Comparison of ENCODE assay signal across 8 mouse cellular contexts in the genomic region with DNA sequence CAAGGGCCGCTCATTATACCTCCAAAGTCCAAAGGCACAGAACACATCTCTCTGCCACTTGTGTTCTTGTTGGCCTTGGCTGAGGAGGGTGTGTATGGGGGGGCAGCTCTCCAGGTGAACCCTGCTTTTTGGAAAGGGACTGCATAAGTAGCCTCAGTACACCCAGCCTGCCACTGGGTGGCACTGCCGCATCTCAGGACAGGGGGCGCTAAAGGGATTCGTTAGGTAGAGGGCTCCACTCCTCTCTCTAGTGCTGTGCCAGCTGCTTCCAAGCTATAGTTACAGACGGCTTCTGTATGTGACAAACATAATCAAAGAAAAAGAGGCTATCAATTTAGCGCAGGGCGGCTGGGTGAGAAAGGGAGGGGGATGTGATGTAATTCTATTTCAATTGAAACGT. TPM values are rescaled to one million over a fixed set of nuclear protein-coding genes. Genes with fewer than 3 reads are reported as not detected.
A peak's percentile ranks its signal among the peaks of the same experiment; 100 is the strongest.
DNase-seq lines count a peak whose midpoint lies in the region; ATAC-seq and TF ChIP-seq lines count a peak whose summit lies in the region.

No protein-coding gene starts in this region.

- peak; percentile 72 for ATAC-seq in embryonic facial prominence, embryonic 14.5 days (ENCODE audit: low read depth)
- ATAC-seq in limb, embryonic 12.5 days (ENCODE audit: insufficient number of reproducible peaks, insufficient read depth, low FRiP score, low TSS enrichment, low read depth), result peak; percentile 49
- ATAC-seq in midbrain, embryonic 16.5 days, result peak; percentile 63

- peaks cover 25% of the 10 kb centered on the region for H3K27me3 ChIP-seq in embryonic facial prominence, embryonic 14.5 days (replicated peaks; ENCODE audit: control insufficient read depth, insufficient read depth, low read length)
- peaks cover 43% of the 10 kb centered on the region for H3K27me3 ChIP-seq in limb, embryonic 12.5 days
- peaks cover 12% of the 10 kb centered on the region; the same call in 1 of the 2 replicates for H3K27me3 ChIP-seq in midbrain, embryonic 16.5 days (ENCODE audit: control insufficient read depth, insufficient read depth, low read depth, low read length)
- H3K27me3 ChIP-seq in spleen, adult 2 months (ENCODE audit: control insufficient read depth, insufficient read depth, low read length), result no peaks in the 10 kb centered on the region

- WGBS in embryonic facial prominence, embryonic 14.5 days, result 2% methylated on average over 8 of the region's 8 CpGs
- WGBS in limb, embryonic 12.5 days, result 2% methylated on average over 8 of the region's 8 CpGs
- WGBS in midbrain, embryonic 16.5 days, result 2% methylated on average over 8 of the region's 8 CpGs
- 6% methylated on average over 8 of the region's 8 CpGs for WGBS in spleen, adult 2 months

- peak; percentile 82 for DNase-seq in 416B (ENCODE audit: low read depth)
- DNase-seq in adrenal gland, postnatal 36 days, result peak; percentile 89 to 90
- peak; percentile 93 for DNase-seq in embryonic facial prominence, embryonic 14.5 days (ENCODE audit: low spot score)
- DNase-seq in heart, adult 8-10 months (ENCODE audit: low spot score), result peak; percentile 75
- DNase-seq in kidney, adult 8-10 months, result peak; percentile 80 to 85
- peak; percentile 50 to 77 for DNase-seq in spleen, adult 2 months (ENCODE audit: low read depth in 1 of 2, low spot score in 2 of 2)

- H3K27ac ChIP-seq in embryonic facial prominence, embryonic 14.5 days (replicated peaks; ENCODE audit: low read depth, low read length), result no peak overlapping the region
- H3K27ac ChIP-seq in limb, embryonic 12.5 days, result no peak overlapping the region
- H3K27ac ChIP-seq in midbrain, embryonic 16.5 days (ENCODE audit: low read length), result no peak overlapping the region
- H3K27ac ChIP-seq in spleen, adult 2 months (ENCODE audit: insufficient read depth, low read length), result no peak overlapping the region

- peak; percentile 98 for TF ChIP-seq CTCF in spleen, adult 2 months (IDR thresholded peaks at IDR 0.05; ENCODE audit: extremely low read depth, insufficient read depth, insufficient read length, insufficient replicate concordance)

- H3K4me2 ChIP-seq in embryonic facial prominence, embryonic 14.5 days (ENCODE audit: low read depth, low read length), result no peak overlapping the region
- no peak overlapping the region for H3K4me2 ChIP-seq in limb, embryonic 12.5 days
- no peak overlapping the region for H3K4me2 ChIP-seq in midbrain, embryonic 16.5 days (ENCODE audit: low read length)

- no peaks in the 10 kb centered on the region for H3K9me3 ChIP-seq in embryonic facial prominence, embryonic 14.5 days (ENCODE audit: control insufficient read depth, low read length)
- H3K9me3 ChIP-seq in limb, embryonic 12.5 days, result no peaks in the 10 kb centered on the region
- H3K9me3 ChIP-seq in midbrain, embryonic 16.5 days (replicated peaks; ENCODE audit: control insufficient read depth, low read length, poor library complexity, severe bottlenecking), result no peaks in the 10 kb centered on the region

- no peaks in the 10 kb centered on the region for H3K4me1 ChIP-seq in embryonic facial prominence, embryonic 14.5 days (ENCODE audit: control insufficient read depth, insufficient read depth, low read length)
- peaks cover 6% of the 10 kb centered on the region for H3K4me1 ChIP-seq in limb, embryonic 12.5 days (replicated peaks)
- peaks cover 2% of the 10 kb centered on the region; the same call in 1 of the 2 replicates for H3K4me1 ChIP-seq in midbrain, embryonic 16.5 days (ENCODE audit: control insufficient read depth, insufficient read depth, low read length)
- no peaks in the 10 kb centered on the region for H3K4me1 ChIP-seq in spleen, adult 2 months (ENCODE audit: control insufficient read depth, insufficient read depth, insufficient read length)

- no peak overlapping the region for H3K4me3 ChIP-seq in embryonic facial prominence, embryonic 14.5 days (ENCODE audit: low read depth, low read length)
- H3K4me3 ChIP-seq in limb, embryonic 12.5 days (replicated peaks), result no peak overlapping the region
- no peak overlapping the region for H3K4me3 ChIP-seq in midbrain, embryonic 16.5 days (ENCODE audit: low read depth, low read length)
- no peak overlapping the region for H3K4me3 ChIP-seq in spleen, adult 2 months (ENCODE audit: extremely low read depth, insufficient read depth, insufficient read length)

- no peaks in the 10 kb centered on the region for H3K36me3 ChIP-seq in embryonic facial prominence, embryonic 14.5 days (ENCODE audit: control insufficient read depth, insufficient read depth, low read length)
- no peaks in the 10 kb centered on the region for H3K36me3 ChIP-seq in limb, embryonic 12.5 days
- H3K36me3 ChIP-seq in midbrain, embryonic 16.5 days (ENCODE audit: control insufficient read depth, insufficient read depth, low read length), result no peaks in the 10 kb centered on the region
- no peaks in the 10 kb centered on the region for H3K36me3 ChIP-seq in spleen, adult 2 months (ENCODE audit: control insufficient read depth, insufficient read depth, low read length)

- no peak overlapping the region for H3K9ac ChIP-seq in embryonic facial prominence, embryonic 14.5 days (ENCODE audit: low read depth, low read length)
- H3K9ac ChIP-seq in limb, embryonic 12.5 days (replicated peaks), result no peak overlapping the region
- no peak overlapping the region for H3K9ac ChIP-seq in midbrain, embryonic 16.5 days (ENCODE audit: low read depth, low read length)

- no peak for TF ChIP-seq POLR2A in spleen, adult 2 months (IDR thresholded peaks at IDR 0.05; ENCODE audit: low read depth, low read length)

RNA-seq across cellular contexts. Expression of a gene that starts 16.9 kb away (rescaled TPM):
- total RNA-seq in adrenal gland, postnatal 36 days (2021), result not detected
- 0.77 and 1.00 TPM in 2 replicates for polyA plus RNA-seq in embryonic facial prominence, embryonic 14.5 days (2014; fragmentation: Nextera tagmentation; extraction: Ambion mirVana)
- total RNA-seq in heart, adult 8-10 months (2022), result 1 to 10 TPM; 1.7 to 2.5 (median 2.4) TPM
- polyA plus RNA-seq in limb, embryonic 12.5 days (2016; fragmentation: Nextera tagmentation; extraction: Ambion mirVana), result 0.10 TPM in 1 of 2 replicates, not detected in the other
- polyA plus RNA-seq in midbrain, embryonic 16.5 days (2015; fragmentation: Nextera tagmentation; extraction: Ambion mirVana), result not detected in 2 replicates
- not detected in 2 replicates for polyA plus RNA-seq in spleen, adult 2 months (2012; rRNA removed)

RNA-seq across cellular contexts. Expression of a gene that starts 28.3 kb away (rescaled TPM):
- 1 to 10 TPM in 1 of 2 experiments, under 1 TPM in 1; 0.46 to 1.1 TPM for total RNA-seq in adrenal gland, postnatal 36 days (2021)
- 58.3 and 86.4 TPM in 2 replicates for polyA plus RNA-seq in embryonic facial prominence, embryonic 14.5 days (2014; fragmentation: Nextera tagmentation; extraction: Ambion mirVana)
- 1,000 to 10,000 TPM; 1,077 to 1,246 (median 1,126) TPM for total RNA-seq in heart, adult 8-10 months (2022)
- 1.9 and 3.3 TPM in 2 replicates for polyA plus RNA-seq in limb, embryonic 12.5 days (2016; fragmentation: Nextera tagmentation; extraction: Ambion mirVana)
- polyA plus RNA-seq in midbrain, embryonic 16.5 days (2015; fragmentation: Nextera tagmentation; extraction: Ambion mirVana), result 0.71 and 0.99 TPM in 2 replicates
- 0.74 and 0.86 TPM in 2 replicates for polyA plus RNA-seq in spleen, adult 2 months (2012; rRNA removed)

RNA-seq across cellular contexts. Expression of a gene that starts 56.9 kb away (rescaled TPM):
- total RNA-seq in adrenal gland, postnatal 36 days (2021), result 10 to 100 TPM; 81.7 to 88.7 TPM
- 26.9 and 27.4 TPM in 2 replicates for polyA plus RNA-seq in embryonic facial prominence, embryonic 14.5 days (2014; fragmentation: Nextera tagmentation; extraction: Ambion mirVana)
- total RNA-seq in heart, adult 8-10 months (2022), result 10 to 100 TPM; 36.1 to 39.1 (median 37.7) TPM
- 35.1 and 37.2 TPM in 2 replicates for polyA plus RNA-seq in limb, embryonic 12.5 days (2016; fragmentation: Nextera tagmentation; extraction: Ambion mirVana)
- polyA plus RNA-seq in midbrain, embryonic 16.5 days (2015; fragmentation: Nextera tagmentation; extraction: Ambion mirVana), result 10.8 and 12.6 TPM in 2 replicates
- 4.5 and 7.1 TPM in 2 replicates for polyA plus RNA-seq in spleen, adult 2 months (2012; rRNA removed)

Comparison
In these comparisons a context has a peak if more than half of its experiments do, and no peak if none do; other contexts are left out.
1. RNA of a gene that starts 28.3 kb away (polyA plus RNA-seq): 58.3 to 86.4 TPM in embryonic facial prominence, embryonic 14.5 days; 1.9 to 3.3 TPM in limb, embryonic 12.5 days, 0.71 to 0.99 TPM in midbrain, embryonic 16.5 days and 0.74 to 0.86 TPM in spleen, adult 2 months; every median in the first group is over 10 times any median in the second.
2. Peak in every context shown above with its lines, with median percentiles within 50 percentile points of each other: DNase-seq and ATAC-seq.